Mouse (Mus musculus) intestine, embryonic 15.5 days (tissue): ENCODE measurements around the gene Morc1. TPM values are rescaled to one million over a fixed set of nuclear protein-coding genes. Genes with fewer than 3 reads are reported as not detected.

Experiments
- ATAC-seq: fragments of 200-750 bp; cut with Nextera tagmentation; 2 replicates; pipeline ENCODE4 v1.8.0; 2017; ENCODE audit warnings: moderate TSS enrichment, moderate library complexity
- H3K27ac ChIP-seq: fragments of 300-500 bp; sonication (generic); 2 replicates; pipeline ENCODE4 v1.5.1; 2015; ENCODE audit warnings: mild to moderate bottlenecking, inconsistent platforms
- H3K27me3 ChIP-seq: fragments of 300-500 bp; sonication (generic); replicated peaks from 2 replicates; pipeline ENCODE4 v1.6.1; 2015; ENCODE audit warnings: inconsistent platforms
- H3K36me3 ChIP-seq: fragments of 300-500 bp; sonication (generic); 2 replicates; pipeline ENCODE4 v1.6.1; 2015; ENCODE audit warnings: inconsistent platforms
- H3K4me1 ChIP-seq: fragments of 300-500 bp; sonication (generic); replicated peaks from 2 replicates; pipeline ENCODE4 v1.6.1; 2015; ENCODE audit warnings: inconsistent platforms
- H3K4me2 ChIP-seq: fragments of 300-500 bp; sonication (generic); replicated peaks from 2 replicates; pipeline ENCODE4 v1.6.1; 2015; ENCODE audit warnings: mild to moderate bottlenecking, inconsistent platforms
- H3K4me3 ChIP-seq: fragments of 300-500 bp; sonication (generic); replicated peaks from 2 replicates; pipeline ENCODE4 v1.5.1; 2015; ENCODE audit warnings: inconsistent platforms
- H3K9ac ChIP-seq: fragments of 300-500 bp; sonication (generic); 2 replicates; pipeline ENCODE4 v1.6.1; 2015; ENCODE audit warnings: inconsistent platforms
- H3K9me3 ChIP-seq: fragments of 300-500 bp; sonication (generic); 2 replicates; pipeline ENCODE4 v1.6.1; 2016; ENCODE audit warnings: inconsistent platforms
- WGBS: fragments of 180-500 bp; shearing (Covaris S2); methylation state at CpG from one replicate; pipeline ENCODE4 v1.1.7; 2015; 5-methylcytosine and 5-hydroxymethylcytosine counted together
- polyA plus RNA-seq: library from polyadenylated mRNA; unstranded; fragments of >200 nt; fragmentation: Nextera tagmentation; extraction: Ambion mirVana; gene quantifications from 2 replicates; pipeline ENCODE4 v1.2.1, GENCODE M21; 2015

Gene Morc1
- polyA plus RNA-seq, 1 experiment from 2014 or later: 0.15 TPM

- no peak overlapping the region for H3K4me3 ChIP-seq
- no peaks in the 10 kb centered on the region for H3K9me3 ChIP-seq
- H3K4me1 ChIP-seq: no peaks in the 10 kb centered on the region
- H3K36me3 ChIP-seq: no peaks in the 10 kb centered on the region
- no peak overlapping the region for H3K4me2 ChIP-seq
- H3K27me3 ChIP-seq: no peaks in the 10 kb centered on the region
- peak; percentile 84 for ATAC-seq
- no peak overlapping the region for H3K27ac ChIP-seq
- WGBS: 31% methylated on average over 2 of the region's 2 CpGs
- no peak overlapping the region for H3K9ac ChIP-seq
Observed at GRCm38 (mm10) chr16:48422501-48422900, 8.5 kb upstream of the Morc1 start.

DNA sequence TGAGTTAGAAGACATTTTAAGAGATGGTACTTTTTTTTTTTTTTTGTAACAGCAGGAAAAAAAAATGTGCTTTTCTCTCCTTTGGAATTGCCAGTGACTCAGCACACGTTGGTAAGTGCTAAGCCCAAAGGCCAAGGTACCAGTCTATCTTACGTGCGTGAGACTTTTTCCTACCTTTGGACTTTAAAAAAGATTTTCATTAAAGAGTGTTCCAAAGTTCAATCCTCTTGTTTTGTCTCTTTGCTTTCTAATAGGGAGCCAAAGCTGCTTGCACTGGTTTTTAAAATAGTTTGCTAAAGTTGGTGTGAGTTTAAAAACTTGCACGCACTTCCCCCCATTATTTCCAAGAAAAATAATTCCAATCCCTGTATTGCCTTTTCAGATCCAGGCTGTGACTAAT, 7.0 kb upstream of the Morc1 start:
- H3K4me3 ChIP-seq: no peak overlapping the region
- ATAC-seq: peak; percentile 76
- H3K9ac ChIP-seq: no peak overlapping the region
- H3K36me3 ChIP-seq: no peaks in the 10 kb centered on the region
- 72% methylated on average over 4 of the region's 4 CpGs for WGBS
- no peak overlapping the region for H3K27ac ChIP-seq
- no peaks in the 10 kb centered on the region for H3K9me3 ChIP-seq
- H3K4me2 ChIP-seq: no peak overlapping the region
- no peaks in the 10 kb centered on the region for H3K27me3 ChIP-seq
- no peaks in the 10 kb centered on the region for H3K4me1 ChIP-seq

DNA sequence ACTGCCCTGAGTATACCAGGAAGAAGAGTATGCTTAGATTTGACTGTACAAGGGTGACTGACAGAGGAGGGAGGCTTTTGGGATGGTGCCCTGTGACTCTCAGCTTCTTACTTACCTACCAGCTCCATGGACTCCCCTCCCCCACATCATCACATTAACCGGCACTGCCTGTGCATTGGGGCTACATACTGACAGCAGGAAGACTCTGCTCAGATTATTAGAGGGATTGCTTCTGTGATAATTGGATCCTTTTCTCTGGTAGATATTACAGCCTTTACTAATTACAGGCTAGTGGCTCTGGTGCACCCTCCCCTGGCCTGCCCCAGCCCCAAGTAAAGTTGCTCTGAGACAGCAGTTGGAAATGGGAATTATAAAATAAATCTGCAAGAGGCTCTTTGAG, 1.6 kb upstream of the Morc1 start:
- Histone ChIP-seq H3K27me3 (no peaks in the 10 kb centered on the region), H3K36me3 (no peaks in the 10 kb centered on the region), H3K4me1 (no peaks in the 10 kb centered on the region), H3K4me2 (no peak overlapping the region), H3K9me3 (no peaks in the 10 kb centered on the region), H3K9ac (no peak overlapping the region), H3K27ac (no peak overlapping the region), H3K4me3 (no peak overlapping the region)
- 54% methylated on average over 1 of the region's 1 CpGs for WGBS
- ATAC-seq: no peak

- no peak for ATAC-seq
- no peak overlapping the region for H3K27ac ChIP-seq
- no peaks in the 10 kb centered on the region for H3K36me3 ChIP-seq
Observed at GRCm38 (mm10) chr16:48435454-48435853, 4.4 kb downstream of the Morc1 start.

GRCm38 (mm10) chr16:48437476-48437875, 6.4 kb downstream of the Morc1 start:
- no peaks in the 10 kb centered on the region for H3K9me3 ChIP-seq
- no peaks in the 10 kb centered on the region for H3K27me3 ChIP-seq
- no peak overlapping the region for H3K4me2 ChIP-seq
- H3K9ac ChIP-seq: no peak overlapping the region
- no peak overlapping the region for H3K27ac ChIP-seq
- ATAC-seq: no peak
- H3K4me1 ChIP-seq: no peaks in the 10 kb centered on the region
- H3K4me3 ChIP-seq: no peak overlapping the region
- no peaks in the 10 kb centered on the region for H3K36me3 ChIP-seq

More at GRCm38 (mm10) chr16:48435454-48435853, 4.4 kb downstream of the Morc1 start:
- Histone ChIP-seq H3K9me3 (no peaks in the 10 kb centered on the region), H3K4me1 (no peaks in the 10 kb centered on the region), H3K4me3 (no peak overlapping the region), H3K27me3 (no peaks in the 10 kb centered on the region), H3K4me2 (no peak overlapping the region), H3K9ac (no peak overlapping the region)
- 24% methylated on average over 1 of the region's 1 CpGs for WGBS

GRCm38 (mm10) chr16:48444589-48444988, 13.6 kb downstream of the Morc1 start:
- H3K4me1 ChIP-seq: no peaks in the 10 kb centered on the region
- no peak overlapping the region for H3K4me3 ChIP-seq
- H3K27me3 ChIP-seq: no peaks in the 10 kb centered on the region
- H3K4me2 ChIP-seq: no peak overlapping the region
- H3K9me3 ChIP-seq: no peaks in the 10 kb centered on the region
- no peak overlapping the region for H3K9ac ChIP-seq
- WGBS: 84% methylated on average over 5 of the region's 5 CpGs
- H3K27ac ChIP-seq: no peak overlapping the region
- H3K36me3 ChIP-seq: no peaks in the 10 kb centered on the region
- ATAC-seq: no peak

DNA sequence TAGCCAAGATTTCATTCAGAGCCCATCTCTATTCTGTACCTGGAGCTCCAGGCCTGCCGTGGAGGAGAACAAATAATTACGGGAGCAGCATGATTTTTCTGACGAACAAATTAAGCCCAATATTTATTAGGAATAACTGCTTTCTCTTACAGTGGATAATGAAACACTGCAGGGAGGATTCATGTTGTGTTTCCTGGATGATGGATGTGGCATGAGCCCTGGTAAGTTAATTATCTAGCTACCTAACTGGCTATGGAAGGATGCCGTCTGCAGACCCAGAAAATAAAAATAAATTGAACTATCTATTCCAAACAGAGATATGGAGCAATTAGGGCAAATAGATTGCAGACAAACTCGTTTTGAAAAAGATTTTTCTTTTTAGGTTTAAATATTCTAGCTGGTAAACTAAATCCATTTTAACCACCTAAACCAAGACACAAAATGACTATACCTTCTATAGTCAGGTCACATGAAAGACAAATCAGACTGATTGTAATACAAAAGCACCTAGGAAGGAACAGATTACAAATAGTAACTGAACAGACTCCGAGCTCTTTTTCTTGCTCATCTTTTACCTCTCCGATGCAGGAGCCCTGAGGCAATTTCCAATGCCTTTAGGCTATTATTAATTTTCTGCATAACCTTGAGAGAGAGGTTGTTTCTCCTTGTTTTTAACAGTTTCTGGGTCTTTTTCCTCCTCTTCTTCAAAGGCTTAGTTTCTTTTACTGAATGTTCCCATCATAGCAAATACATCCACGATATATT, 15.3 kb downstream of the Morc1 start:
- ATAC-seq: no peak
- no peaks in the 10 kb centered on the region for H3K4me1 ChIP-seq
- H3K9me3 ChIP-seq: no peaks in the 10 kb centered on the region
- H3K4me2 ChIP-seq: no peak overlapping the region
- no peaks in the 10 kb centered on the region for H3K27me3 ChIP-seq
- H3K4me3 ChIP-seq: no peak overlapping the region
- H3K36me3 ChIP-seq: no peaks in the 10 kb centered on the region
- no peak overlapping the region for H3K9ac ChIP-seq
- 73% methylated on average over 8 of the region's 8 CpGs for WGBS
- H3K27ac ChIP-seq: no peak overlapping the region

GRCm38 (mm10) chr16:48453264-48453663, 22.2 kb downstream of the Morc1 start:
- Histone ChIP-seq H3K27ac (no peak overlapping the region), H3K4me1 (no peaks in the 10 kb centered on the region), H3K9me3 (no peaks in the 10 kb centered on the region), H3K36me3 (no peaks in the 10 kb centered on the region), H3K27me3 (no peaks in the 10 kb centered on the region), H3K4me3 (no peak overlapping the region), H3K4me2 (no peak overlapping the region), H3K9ac (no peak overlapping the region)
- WGBS: 44% methylated on average over 3 of the region's 3 CpGs
- no peak for ATAC-seq

GRCm38 (mm10) chr16:48473396-48473795, 42.4 kb downstream of the Morc1 start:
- Histone ChIP-seq H3K4me2 (no peak overlapping the region), H3K27me3 (no peaks in the 10 kb centered on the region), H3K4me3 (no peak overlapping the region), H3K36me3 (no peaks in the 10 kb centered on the region), H3K9me3 (no peaks in the 10 kb centered on the region), H3K9ac (no peak overlapping the region), H3K27ac (no peak overlapping the region), H3K4me1 (no peaks in the 10 kb centered on the region)
- no peak for ATAC-seq
- 85% methylated on average over 10 of the region's 10 CpGs for WGBS

GRCm38 (mm10) chr16:48474896-48475802, 44.1 kb downstream of the Morc1 start:
- Histone ChIP-seq H3K9ac (no peak overlapping the region), H3K27me3 (no peaks in the 10 kb centered on the region), H3K4me2 (no peak overlapping the region), H3K9me3 (no peaks in the 10 kb centered on the region), H3K4me3 (no peak overlapping the region), H3K27ac (no peak overlapping the region), H3K4me1 (peaks cover 2% of the 10 kb centered on the region; the same call in 1 of the 2 replicates), H3K36me3 (no peaks in the 10 kb centered on the region)
- no peak for ATAC-seq
- 39% methylated on average over 4 of the region's 4 CpGs for WGBS

DNA sequence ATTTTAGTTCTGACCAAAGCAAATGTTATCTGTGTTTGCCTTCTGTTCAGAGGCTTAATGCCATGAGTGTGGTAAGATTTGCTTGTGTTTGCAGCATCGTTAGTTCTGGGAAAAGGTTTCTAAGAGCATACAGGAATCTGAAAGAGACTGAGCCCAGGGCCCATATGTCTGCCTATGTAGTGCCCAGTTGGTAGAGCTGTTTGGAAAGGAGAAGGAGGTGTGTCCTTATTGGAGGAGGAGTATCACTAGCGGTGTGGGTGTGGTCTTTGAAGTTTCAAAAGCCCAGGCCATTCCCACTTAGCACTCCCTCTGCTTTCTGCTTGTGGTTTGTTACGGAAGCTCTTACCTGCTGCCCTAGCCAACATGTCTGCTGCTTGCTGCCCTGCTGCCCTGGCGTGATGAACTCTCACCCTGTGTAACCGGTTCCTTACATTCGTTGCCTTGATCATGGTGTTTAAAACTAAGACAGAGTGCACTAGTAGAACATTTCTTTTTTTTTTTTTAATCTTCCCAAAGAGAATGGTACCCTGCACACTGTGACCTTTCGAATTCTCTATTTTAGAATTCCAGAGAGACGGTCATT, 48.3 kb downstream of the Morc1 start:
- no peaks in the 10 kb centered on the region for H3K36me3 ChIP-seq
- peak; percentile 81 for ATAC-seq
- H3K4me1 ChIP-seq: peaks cover 2% of the 10 kb centered on the region; the same call in 1 of the 2 replicates
- no peak overlapping the region for H3K4me2 ChIP-seq
- 67% methylated on average over 8 of the region's 8 CpGs for WGBS
- H3K4me3 ChIP-seq: no peak overlapping the region
- no peak overlapping the region for H3K9ac ChIP-seq
- no peaks in the 10 kb centered on the region for H3K9me3 ChIP-seq
- H3K27ac ChIP-seq: no peak overlapping the region
- H3K27me3 ChIP-seq: no peaks in the 10 kb centered on the region

DNA sequence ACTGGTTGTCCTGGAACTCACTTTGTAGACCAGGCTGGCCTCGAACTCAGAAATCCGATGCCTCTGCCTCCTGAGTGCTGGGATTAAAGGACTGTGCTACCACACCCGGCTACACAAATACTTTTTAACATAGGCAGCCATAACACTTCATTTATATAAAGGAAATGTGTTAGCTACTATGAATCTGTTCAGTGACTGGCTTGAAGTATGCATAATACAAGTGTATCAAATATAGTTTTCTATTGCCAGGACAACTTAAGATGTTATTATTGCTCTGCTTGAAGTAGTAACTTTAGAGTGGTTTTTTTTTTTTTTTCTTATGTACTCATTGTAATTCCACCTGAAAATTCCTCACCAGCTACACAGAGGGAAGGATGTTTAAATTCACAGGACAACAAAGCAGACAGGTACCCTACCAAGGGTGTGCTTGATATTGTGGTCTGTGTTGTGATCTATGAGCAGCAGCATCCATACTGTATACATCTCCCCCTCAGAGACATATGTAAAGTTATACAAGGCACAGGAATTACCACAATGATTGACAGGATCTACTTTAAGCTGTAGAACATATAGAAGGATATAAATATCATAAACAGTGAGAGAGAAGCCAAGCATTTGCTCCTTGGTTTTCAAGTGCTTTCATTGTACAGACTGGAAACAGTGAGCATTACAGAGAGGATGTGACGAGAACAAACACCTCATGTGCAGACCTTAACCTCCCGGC, 85.9 kb downstream of the Morc1 start:
- no peaks in the 10 kb centered on the region for H3K4me1 ChIP-seq
- no peak overlapping the region for H3K27ac ChIP-seq
- WGBS: 84% methylated on average over 5 of the region's 5 CpGs
- no peak overlapping the region for H3K9ac ChIP-seq
- no peaks in the 10 kb centered on the region for H3K27me3 ChIP-seq
- no peaks in the 10 kb centered on the region for H3K36me3 ChIP-seq
- no peak for ATAC-seq
- no peak overlapping the region for H3K4me3 ChIP-seq
- no peaks in the 10 kb centered on the region for H3K9me3 ChIP-seq
- no peak overlapping the region for H3K4me2 ChIP-seq
